Mouse (Mus musculus) yolk sac, embryonic 10.5 days (tissue): ENCODE measurements around the gene Rab8b.
"Not testable (repeated sequence)": the region's sequence is repeated elsewhere in the genome, so short reads cannot be mapped to it uniquely, and the experiment has no call there.

ENCODE experiments used
- DNase-seq: peaks from one replicate; pipeline ENCODE4 v3.0.0-alpha.2; 2017; ENCODE audit warnings: low spot score

Rab8b gene

GRCm38 (mm10) chr9:66917216-66917891, 2.1 kb downstream of the Rab8b start:
- no peak for DNase-seq

- no peak for DNase-seq
Observed at GRCm38 (mm10) chr9:66915869-66916785, 3.4 kb downstream of the Rab8b start.

- no peak for DNase-seq
Observed at GRCm38 (mm10) chr9:66915401-66915800, 4.1 kb downstream of the Rab8b start.

DNA sequence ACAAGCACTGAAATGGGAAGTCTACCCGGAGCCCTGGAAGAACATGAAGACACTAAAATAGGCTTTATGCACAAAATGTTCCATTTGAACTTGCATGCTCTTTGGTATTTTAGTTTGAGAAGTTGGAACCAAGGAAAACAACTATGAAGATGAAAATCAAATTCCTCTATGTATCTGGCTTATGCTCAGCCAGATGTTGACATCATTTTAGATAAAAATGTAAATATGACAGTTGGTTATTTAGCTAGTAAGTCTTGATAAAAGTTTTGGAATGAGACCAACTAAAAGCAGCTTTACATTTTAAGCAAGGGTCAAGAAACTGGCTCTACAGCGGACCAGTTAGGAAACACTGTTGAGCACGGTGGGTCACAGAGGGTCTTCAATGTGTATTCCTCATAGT, 4.9 kb downstream of the Rab8b start:
- no peak for DNase-seq

- not testable (repeated sequence) for DNase-seq
Observed at GRCm38 (mm10) chr9:66913254-66913934, 6.1 kb downstream of the Rab8b start.

DNA sequence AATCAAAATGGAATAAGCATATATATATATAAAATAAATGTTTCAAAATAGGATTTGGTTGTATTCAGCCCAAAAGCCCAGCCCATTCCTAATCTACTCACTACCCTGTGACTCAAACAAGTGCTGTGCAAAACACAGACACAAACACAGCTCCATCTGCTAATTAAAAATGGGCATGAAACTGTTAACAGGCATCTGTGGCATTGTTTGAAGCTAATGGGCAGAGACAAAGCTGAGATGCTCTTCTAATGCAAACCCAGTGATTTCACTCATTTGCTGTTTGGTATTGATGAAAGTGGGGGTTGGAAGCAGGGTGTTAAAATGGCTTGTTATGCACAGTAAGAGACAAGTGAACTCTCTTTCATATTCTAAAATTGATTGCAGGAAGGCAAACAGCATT, 7.2 kb downstream of the Rab8b start:
- DNase-seq: no peak

DNA sequence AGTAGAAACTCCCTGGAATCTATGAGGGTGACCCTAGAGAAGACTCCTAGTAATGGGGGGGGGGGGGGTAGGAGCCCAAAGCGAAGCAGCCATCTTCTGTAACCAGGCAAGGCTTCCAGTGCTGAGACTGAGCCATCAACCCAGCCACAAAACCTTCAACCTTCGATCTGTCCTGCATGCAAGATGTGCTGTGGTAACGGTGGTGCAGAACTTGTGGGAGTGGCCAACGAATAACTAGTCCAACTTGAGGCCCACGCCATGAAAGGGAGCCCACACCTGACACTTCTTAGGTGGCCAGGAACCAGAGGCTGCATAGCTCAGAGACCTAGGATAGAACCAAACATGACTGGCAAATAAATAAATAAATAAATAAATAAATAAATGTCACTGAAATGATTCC, 8.8 kb downstream of the Rab8b start:
- DNase-seq: no peak

DNA sequence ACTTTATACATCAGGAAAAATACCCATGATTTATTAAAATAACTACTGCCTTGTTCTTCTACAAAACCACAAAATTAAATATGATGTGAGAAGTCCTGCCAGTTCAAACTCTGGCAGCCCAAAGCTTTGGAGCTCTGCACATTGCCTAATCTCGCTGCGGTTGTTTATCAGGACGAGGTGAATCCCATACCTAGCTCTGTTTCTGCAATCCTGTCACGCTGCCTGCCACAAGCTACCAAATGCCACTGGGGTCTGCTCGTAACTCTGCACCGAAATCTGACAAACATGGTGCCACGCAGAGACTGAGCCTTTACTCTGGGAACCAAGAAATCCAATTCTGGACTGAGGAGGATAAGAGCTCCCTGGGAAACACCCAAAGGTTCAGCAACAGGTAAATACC, 9.6 kb downstream of the Rab8b start:
- DNase-seq: no peak

- DNase-seq: no peak
Observed at GRCm38 (mm10) chr9:66907746-66908397, 11.6 kb downstream of the Rab8b start.

DNA sequence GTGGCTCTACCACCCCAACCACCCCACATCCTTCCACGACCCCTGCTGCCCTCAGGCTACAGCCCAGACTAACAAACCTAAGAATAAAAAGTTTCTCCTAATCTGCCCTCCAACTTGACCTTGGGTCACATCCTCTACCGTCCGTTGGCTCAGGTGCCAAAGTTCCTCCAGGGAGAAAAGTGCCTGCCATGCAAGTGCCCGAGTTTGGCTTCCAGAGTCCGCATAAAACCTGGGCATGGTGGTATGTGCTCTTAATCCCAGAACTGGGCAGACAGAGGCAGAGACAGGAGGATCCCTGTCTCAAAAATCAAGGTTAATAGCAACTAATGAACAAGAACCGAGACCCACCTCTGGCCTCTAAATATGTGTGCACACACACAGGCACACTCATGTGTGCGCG, 12.4 kb downstream of the Rab8b start:
- DNase-seq: no peak

DNA sequence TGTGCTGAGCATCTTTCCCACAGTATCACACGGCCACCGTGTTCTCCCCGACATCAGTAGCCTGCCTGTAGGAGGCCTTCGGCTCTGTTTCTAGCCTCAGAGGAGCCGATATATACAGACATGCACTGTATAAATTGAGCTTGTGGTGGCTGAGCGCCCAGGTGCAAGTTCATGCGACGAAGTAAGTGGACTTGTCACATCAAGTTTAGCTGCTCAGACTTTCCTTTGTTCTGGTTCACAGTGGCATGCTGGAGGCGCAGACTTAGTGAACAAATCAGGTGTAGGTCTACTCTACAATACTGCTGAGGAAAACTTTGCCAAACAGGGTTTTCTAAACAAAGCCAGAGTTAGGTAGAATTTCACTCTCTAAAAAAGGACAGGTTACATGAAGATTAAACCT, 13.5 kb downstream of the Rab8b start:
- DNase-seq: no peak

DNA sequence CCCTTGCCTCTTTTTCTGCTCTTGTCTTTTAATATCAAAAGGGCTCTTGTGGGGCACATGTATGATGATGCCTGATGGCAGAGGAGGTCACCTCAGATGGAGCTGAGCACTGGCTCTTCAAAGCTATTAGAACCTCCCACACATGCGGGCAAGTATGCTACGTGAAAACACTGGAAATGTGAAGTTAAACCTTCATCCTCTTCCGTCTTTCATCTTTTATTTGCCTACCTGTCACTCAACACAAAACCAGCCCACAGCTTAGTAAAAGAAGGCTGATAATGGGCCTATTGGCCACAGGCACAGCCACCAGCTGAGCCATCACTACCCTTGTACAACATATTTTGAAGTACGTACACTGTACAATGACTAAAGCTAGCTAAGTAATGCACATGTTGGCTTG, 20.0 kb downstream of the Rab8b start:
- no peak for DNase-seq

DNA sequence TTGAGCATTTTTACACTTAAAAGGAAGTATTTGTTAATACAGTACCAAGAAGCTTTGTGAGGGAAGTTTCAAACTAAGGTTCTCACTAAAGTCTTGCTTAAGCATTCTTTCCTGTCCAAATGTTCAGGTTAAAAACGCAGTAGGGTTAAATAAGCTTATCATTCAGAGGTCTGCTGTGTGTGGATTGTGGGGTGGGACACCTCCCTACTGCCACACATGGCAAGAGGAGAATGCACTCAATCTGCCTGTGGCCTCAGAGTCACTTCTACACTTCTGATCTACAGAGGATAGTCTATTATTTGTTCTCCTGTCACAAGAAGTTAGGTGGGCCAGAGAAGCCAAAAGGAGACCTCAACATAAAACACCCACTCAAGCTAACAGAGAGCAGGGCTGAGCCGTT, 20.4 kb downstream of the Rab8b start:
- DNase-seq: no peak

GRCm38 (mm10) chr9:66897851-66898250, 21.6 kb downstream of the Rab8b start:
- DNase-seq: no peak

DNA sequence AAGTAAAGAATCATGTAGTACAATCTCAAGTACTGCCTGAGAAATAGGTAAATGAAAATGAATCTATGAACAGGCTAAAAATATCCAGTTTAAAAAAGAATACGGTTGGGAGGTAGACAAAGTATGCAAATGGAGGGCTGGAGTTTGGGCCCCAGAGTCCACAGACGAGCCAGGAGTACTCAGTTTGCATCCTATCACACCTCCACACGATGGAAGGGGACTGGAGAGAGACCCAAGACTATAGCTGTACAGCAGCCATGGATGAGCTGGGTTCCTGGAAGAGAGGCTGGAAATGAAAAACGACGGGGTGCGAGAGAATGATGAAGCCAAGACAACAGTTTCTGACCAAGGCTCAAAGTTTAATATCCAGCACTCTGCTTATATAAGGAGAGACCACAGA, 22.5 kb downstream of the Rab8b start:
- DNase-seq: no peak

- no peak for DNase-seq
Observed at GRCm38 (mm10) chr9:66895995-66896394, 23.5 kb downstream of the Rab8b start.

DNA sequence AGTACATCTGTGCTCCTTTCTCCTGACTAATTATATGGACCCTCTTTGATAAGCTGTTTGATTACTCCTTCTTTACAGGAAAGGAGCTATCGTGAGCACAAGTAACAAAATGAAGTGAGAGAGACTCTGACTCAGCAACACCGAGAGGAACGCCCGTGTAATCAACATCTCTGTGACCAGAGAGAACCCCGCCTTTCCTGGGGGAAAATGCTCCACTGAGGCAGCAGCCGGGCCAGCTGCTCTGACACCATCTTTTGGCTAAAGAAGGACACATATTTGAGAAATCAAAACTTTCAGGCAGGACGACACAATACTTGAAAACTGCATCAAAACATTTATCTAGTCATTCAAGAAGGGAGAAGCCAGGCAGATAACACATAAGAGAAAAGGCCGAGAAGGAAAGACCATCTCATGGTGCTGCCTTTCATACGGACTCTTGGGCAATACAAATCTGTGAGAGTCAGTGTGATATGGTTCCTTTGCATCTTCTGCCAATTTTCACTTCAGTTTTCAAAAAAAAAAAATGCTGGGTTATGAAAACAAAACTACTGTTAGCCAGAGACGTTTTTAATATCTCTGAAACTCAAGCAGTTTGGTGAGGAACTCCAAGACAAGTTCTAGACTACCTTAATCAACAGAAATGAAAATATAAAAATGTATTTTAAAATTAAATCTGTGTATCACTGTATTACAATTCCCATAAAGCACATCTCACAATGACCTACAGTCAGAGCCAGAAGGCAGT, 24.3 kb downstream of the Rab8b start:
- DNase-seq: no peak

GRCm38 (mm10) chr9:66894421-66894820, 25.1 kb downstream of the Rab8b start:
- no peak for DNase-seq

GRCm38 (mm10) chr9:66892456-66892855, 27.0 kb downstream of the Rab8b start:
- not testable (repeated sequence) for DNase-seq

DNA sequence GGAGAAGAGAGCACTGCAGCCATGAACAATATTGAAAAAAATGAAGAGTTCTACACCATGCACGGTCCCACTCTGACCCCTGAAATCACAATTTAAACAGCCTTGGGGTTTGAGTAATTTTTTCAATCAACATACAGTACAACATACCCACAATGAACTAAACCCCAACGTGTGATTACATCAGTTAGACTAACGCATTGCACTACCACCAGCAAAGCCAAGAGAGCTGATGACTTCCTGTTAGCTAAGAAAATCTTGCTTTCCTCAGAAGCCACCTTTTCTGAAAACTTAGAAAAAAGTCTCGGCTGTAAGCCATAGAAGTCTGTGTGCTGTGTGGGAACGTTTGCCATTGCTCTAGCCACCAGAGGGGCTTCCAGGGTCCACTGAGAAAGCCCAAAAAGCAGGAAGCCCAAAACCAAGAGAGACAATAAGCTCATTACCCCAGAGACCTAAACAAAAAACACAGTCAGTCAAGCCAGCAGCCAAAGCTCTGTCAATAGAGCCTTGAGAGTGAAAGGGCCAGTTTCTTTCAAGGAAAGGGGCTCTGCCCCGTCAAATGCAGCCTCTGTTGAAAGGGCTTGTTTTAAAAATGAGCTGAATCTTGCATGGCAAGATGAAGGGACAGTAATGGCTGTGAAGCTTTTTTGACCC, 31.4 kb downstream of the Rab8b start:
- no peak for DNase-seq

- no peak for DNase-seq
Observed at GRCm38 (mm10) chr9:66887301-66887902, 32.1 kb downstream of the Rab8b start.
